Mouse (Mus musculus): ENCODE data around the gene Tesc. TPM values are rescaled to one million over a fixed set of nuclear protein-coding genes. Genes with fewer than 3 reads are reported as not detected.

The Tesc gene
- 52.4 TPM for total RNA-seq (2023)

DNA sequence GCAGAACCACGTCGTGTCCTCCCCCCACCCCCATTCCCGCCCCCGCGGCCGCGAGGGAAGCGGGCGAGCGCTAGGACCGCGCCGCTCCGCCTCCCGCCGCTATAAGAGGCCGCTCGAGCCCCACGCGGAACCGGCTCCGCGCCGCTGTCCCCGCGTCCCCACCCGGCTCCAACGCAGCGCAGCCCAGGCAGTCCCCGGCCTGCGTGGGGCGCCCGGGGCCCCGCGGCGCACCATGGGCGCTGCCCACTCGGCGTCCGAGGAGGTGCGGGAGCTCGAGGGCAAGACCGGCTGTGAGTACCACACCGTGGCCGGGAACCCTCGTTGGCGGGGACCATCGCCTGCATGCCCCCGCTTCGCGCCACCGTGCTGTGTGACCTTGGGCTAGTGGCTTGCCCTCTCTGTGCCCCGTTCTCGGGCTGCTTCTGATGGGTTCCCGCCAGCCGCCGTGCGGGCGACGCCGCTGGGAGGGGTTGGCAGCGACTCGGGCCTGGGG, at the start of gene Tesc:
Gene Tesc (plus strand): TSS at position 46 of the 493 bp plus-strand sequence.

Other genes with a start within 250 kb of the Tesc start
- gene Nos1, start 246.7 kb upstream of the Tesc start, total RNA-seq (2023) = 0.53 TPM
- gene Fbxo21, start 51.0 kb upstream of the Tesc start, total RNA-seq (2023) = 30.2 TPM
- gene Fbxw8, start 127.7 kb downstream of the Tesc start, total RNA-seq (2023) = 6.4 TPM
- gene Hrk, start 136.9 kb downstream of the Tesc start, total RNA-seq (2023) = not detected
- 2.8 TPM for gene Rnft2, start 217.4 kb downstream of the Tesc start, total RNA-seq (2023)
- gene 2410131K14Rik, start 217.5 kb downstream of the Tesc start, total RNA-seq (2023) = 10.1 TPM

All from CD4-positive naive resting alpha-beta T cell, adult 76 days (primary cell).